Mouse (Mus musculus) intestine, postnatal 0 days (tissue): ENCODE results near the gene Otulin. TPM values are rescaled to one million over a fixed set of nuclear protein-coding genes. Genes with fewer than 3 reads are reported as not detected.

Experiments used
- ATAC-seq: fragments of 200-750 bp; cut with Nextera tagmentation; 2 replicates; pipeline ENCODE4 v1.8.0; 2017; ENCODE audit warnings: mild to moderate bottlenecking, moderate TSS enrichment, moderate library complexity
- H3K27ac ChIP-seq: fragments of 300-500 bp; sonication (generic); 2 replicates; pipeline ENCODE4 v1.5.1; 2014; ENCODE audit warnings: mild to moderate bottlenecking, low read depth, low read length, moderate library complexity
- H3K27me3 ChIP-seq: fragments of 300-500 bp; sonication (generic); replicated peaks from 2 replicates; pipeline ENCODE4 v1.6.1; 2014; ENCODE audit warnings: low read length, mixed read lengths; ENCODE audit not compliant: control insufficient read depth, insufficient read depth
- H3K36me3 ChIP-seq: fragments of 300-500 bp; sonication (generic); 2 replicates; pipeline ENCODE4 v1.6.1; 2014; ENCODE audit warnings: mild to moderate bottlenecking, moderate library complexity; ENCODE audit not compliant: control insufficient read depth, insufficient read depth
- H3K4me1 ChIP-seq: fragments of 300-500 bp; sonication (generic); replicated peaks from 2 replicates; pipeline ENCODE4 v1.6.1; 2014; ENCODE audit warnings: antibody characterized with exemption, low read length, mixed read lengths; ENCODE audit not compliant: control insufficient read depth, insufficient read depth
- H3K4me2 ChIP-seq: fragments of 300-500 bp; sonication (generic); replicated peaks from 2 replicates; pipeline ENCODE4 v1.6.1; 2014; ENCODE audit warnings: low read depth, mild to moderate bottlenecking, moderate library complexity
- H3K4me3 ChIP-seq: fragments of 300-500 bp; sonication (generic); 2 replicates; pipeline ENCODE4 v1.5.1; 2014; ENCODE audit warnings: low read depth, low read length
- H3K9ac ChIP-seq: fragments of 300-500 bp; sonication (generic); 2 replicates; pipeline ENCODE4 v1.6.1; 2014; ENCODE audit warnings: mild to moderate bottlenecking, low read depth, low read length
- H3K9me3 ChIP-seq: fragments of 300-500 bp; sonication (generic); 2 replicates; pipeline ENCODE4 v1.6.1; 2016; ENCODE audit warnings: mixed run types; ENCODE audit not compliant: control insufficient read depth
- CTCF ChIP-seq: sonication (generic); IDR thresholded peaks from 2 replicates; pipeline ENCODE4 v1.5.1; 2016; ENCODE audit warnings: low read depth, mild to moderate bottlenecking, control low read depth, antibody characterized with exemption, moderate library complexity
- WGBS: fragments of 180-500 bp; shearing (Covaris S2); extraction: QIAGEN DNeasy Blood & Tissue Kit; methylation state at CpG from one replicate; pipeline ENCODE4 v1.1.7; 2014; 5-methylcytosine and 5-hydroxymethylcytosine counted together
- polyA plus RNA-seq: library from polyadenylated mRNA; unstranded; fragments of >200 nt; fragmentation: Nextera tagmentation; extraction: Ambion mirVana; gene quantifications from 2 replicates; pipeline ENCODE4 v1.2.1, GENCODE M21; 2015

Gene Otulin
- polyA plus RNA-seq, 1 experiment from 2014 or later: 30.8 TPM

DNA sequence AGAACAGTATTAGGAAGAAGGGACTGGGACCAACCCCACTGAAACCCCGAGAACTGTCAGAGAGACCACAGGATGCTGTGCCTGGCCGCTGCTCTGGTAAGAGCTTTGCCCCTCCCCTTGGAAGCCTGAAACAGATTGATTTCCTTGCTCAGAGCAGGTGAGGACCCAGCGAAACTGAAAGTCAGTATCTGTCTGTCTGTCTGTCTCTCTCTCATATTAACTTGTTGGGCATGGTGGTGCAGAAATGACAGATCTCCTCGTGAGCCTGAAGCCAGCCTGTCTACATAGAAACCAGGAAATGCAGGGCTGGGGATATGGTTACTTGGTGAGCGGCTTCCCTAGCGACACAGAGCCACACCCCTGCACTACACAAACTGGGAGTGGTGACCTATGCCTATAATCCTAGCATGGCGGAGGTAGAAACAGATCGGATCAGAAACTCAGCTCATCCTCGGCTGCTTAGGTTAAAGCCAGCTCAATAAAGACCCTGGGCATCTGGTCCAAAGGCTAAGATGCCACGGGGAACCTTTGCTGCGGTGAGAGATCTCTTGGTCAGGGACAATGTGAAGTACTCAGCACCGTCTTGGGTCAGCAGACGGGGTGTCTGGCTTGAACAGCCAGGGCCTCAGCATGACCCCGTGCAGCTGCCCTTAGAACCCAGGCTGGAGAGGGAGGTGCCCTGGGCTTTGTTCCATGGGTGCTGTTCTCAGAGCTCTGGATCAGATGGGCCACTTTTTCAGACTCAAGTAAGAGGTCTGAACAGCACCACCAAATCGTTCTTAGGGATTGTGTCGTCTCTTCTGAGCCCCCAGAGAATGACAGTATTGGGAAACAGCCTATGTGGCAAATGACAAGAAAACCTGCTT, 52.3 kb downstream of the Otulin start:
- no peaks in the 10 kb centered on the region for H3K9me3 ChIP-seq
- no peak for TF ChIP-seq CTCF
- H3K4me2 ChIP-seq: peak overlapping the region; percentile 32; the same call in 1 of the 2 replicates
- H3K4me1 ChIP-seq: no peaks in the 10 kb centered on the region
- WGBS: 64% methylated on average over 16 of the region's 16 CpGs
- no peak overlapping the region for H3K4me3 ChIP-seq
- no peaks in the 10 kb centered on the region for H3K27me3 ChIP-seq
- H3K27ac ChIP-seq: no peak overlapping the region
- H3K9ac ChIP-seq: no peak overlapping the region
- H3K36me3 ChIP-seq: peaks cover 10% of the 10 kb centered on the region; the same call in 1 of the 2 replicates
- peak; percentile 80 for ATAC-seq

DNA sequence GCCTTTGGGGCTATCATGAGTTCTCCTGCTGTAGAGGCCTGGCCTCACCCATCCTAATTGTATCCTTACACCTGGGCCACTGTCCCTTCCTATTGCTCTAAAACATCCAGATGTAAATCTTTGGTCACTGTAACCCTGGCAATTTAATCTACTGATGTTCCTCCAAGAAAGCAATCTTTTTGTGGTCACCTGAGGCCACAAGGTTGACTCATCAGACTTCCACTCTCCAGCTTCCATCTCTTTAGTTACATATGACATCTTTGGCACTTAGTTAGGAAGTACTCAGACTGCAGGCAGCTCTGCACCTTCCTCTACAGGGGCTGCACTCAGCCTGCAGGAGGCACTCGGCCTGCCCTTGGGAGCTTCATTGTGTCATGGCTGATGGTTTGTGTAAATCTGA, 53.6 kb downstream of the Otulin start:
- WGBS: 81% methylated on average over 1 of the region's 1 CpGs
- H3K27me3 ChIP-seq: no peaks in the 10 kb centered on the region
- no peak overlapping the region for H3K9ac ChIP-seq
- no peak overlapping the region for H3K4me3 ChIP-seq
- peaks cover 22% of the 10 kb centered on the region for H3K36me3 ChIP-seq
- no peak overlapping the region for H3K4me2 ChIP-seq
- no peaks in the 10 kb centered on the region for H3K9me3 ChIP-seq
- no peak overlapping the region for H3K27ac ChIP-seq
- no peak for TF ChIP-seq CTCF
- no peak for ATAC-seq
- H3K4me1 ChIP-seq: no peaks in the 10 kb centered on the region

DNA sequence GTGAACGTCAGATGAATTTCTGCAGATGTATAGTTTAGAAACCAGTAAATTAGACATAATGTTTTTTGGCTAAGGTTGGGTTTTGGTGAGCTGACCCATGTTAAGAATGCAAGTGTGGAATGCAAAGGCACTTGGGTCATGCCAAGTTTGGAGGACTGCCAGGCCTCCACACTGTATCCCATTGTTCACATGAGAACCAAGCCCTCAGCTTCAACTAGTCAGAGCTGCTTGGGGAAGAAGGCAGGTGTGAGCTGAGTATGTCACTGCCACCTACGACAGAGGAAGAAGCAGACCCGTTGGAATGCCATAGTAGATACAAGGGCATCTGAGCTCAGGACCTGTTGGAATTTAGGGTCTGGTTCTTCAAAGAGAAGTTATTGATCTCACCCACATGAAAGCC, 54.6 kb downstream of the Otulin start:
- no peak for TF ChIP-seq CTCF
- H3K9me3 ChIP-seq: no peaks in the 10 kb centered on the region
- no peak overlapping the region for H3K27ac ChIP-seq
- no peaks in the 10 kb centered on the region for H3K27me3 ChIP-seq
- no peak overlapping the region for H3K4me2 ChIP-seq
- ATAC-seq: no peak
- 73% methylated on average over 3 of the region's 3 CpGs for WGBS
- H3K9ac ChIP-seq: no peak overlapping the region
- no peaks in the 10 kb centered on the region for H3K4me1 ChIP-seq
- peaks cover 30% of the 10 kb centered on the region for H3K36me3 ChIP-seq
- H3K4me3 ChIP-seq: no peak overlapping the region

DNA sequence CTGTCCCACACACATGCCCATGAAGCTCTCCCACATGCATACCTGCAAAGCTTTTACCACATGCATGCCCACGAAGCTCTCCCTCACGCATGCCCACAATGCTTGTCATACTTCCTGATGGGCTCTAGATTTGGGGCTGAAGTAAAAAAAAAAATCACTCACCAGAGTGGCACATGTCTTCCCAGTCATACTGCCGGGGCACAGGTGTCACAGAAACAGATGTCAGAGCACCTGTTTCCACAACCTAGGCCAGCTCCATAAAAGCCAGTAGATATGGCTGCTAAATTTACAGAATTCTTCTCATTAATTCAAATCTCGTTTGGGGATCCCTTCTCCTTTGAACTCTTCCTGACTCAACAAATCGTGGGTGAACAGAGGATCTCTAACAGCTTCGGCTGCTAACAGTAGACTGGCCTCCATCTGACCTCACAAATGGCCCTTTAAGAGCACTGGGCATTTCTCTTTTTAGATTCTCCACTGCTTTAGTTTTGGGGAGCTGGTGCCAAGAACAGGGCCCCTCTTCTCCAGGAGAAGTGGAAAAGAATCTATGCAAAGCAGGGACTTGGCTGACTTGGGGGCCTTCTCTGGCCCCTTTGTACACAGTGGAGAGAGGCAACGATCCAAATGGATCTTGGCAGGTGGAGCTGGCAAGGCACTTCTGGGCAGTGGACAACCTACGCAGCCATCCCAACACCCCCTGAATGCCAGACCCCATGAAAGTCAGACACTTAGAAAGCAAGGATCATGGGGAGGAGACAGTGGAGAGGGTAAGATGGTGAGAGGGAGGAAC, 55.3 kb downstream of the Otulin start:
- Histone ChIP-seq H3K4me3 (no peak overlapping the region), H3K36me3 (peaks cover 34% of the 10 kb centered on the region)
- no peak for ATAC-seq

DNA sequence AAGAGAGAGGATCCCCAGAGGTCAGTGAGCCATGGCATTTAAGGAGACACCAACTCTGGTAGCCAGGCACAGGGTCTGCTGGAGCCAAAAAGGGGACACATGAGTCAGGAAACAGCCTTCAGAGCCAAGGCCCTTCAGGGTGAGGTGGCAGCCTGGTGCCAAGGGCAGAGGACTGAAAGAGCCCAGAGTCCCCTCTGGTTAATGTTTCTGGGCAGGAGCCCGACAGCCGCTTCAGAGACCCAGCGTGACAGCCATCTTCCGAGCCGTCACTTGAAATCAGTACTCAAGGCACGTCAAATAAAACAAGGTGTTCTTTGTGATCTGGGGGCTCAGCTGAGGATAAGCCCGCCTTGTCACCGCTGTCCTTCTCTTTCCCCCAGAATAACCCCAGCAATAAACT, 59.3 kb downstream of the Otulin start:
- no peaks in the 10 kb centered on the region for H3K4me1 ChIP-seq
- H3K9ac ChIP-seq: no peak overlapping the region
- H3K36me3 ChIP-seq: peaks cover 63% of the 10 kb centered on the region
- no peak overlapping the region for H3K27ac ChIP-seq
- H3K27me3 ChIP-seq: no peaks in the 10 kb centered on the region
- H3K9me3 ChIP-seq: no peaks in the 10 kb centered on the region
- no peak overlapping the region for H3K4me3 ChIP-seq
- 82% methylated on average over 8 of the region's 8 CpGs for WGBS
- no peak overlapping the region for H3K4me2 ChIP-seq
- no peak for ATAC-seq
- no peak for TF ChIP-seq CTCF

More for the DNA sequence above, 55.3 kb downstream of the Otulin start:
- no peaks in the 10 kb centered on the region for H3K27me3 ChIP-seq
- no peak overlapping the region for H3K27ac ChIP-seq
- 80% methylated on average over 8 of the region's 8 CpGs for WGBS
- H3K4me1 ChIP-seq: no peaks in the 10 kb centered on the region
- no peak overlapping the region for H3K4me2 ChIP-seq
- no peaks in the 10 kb centered on the region for H3K9me3 ChIP-seq
- TF ChIP-seq CTCF: no peak
- no peak overlapping the region for H3K9ac ChIP-seq

DNA sequence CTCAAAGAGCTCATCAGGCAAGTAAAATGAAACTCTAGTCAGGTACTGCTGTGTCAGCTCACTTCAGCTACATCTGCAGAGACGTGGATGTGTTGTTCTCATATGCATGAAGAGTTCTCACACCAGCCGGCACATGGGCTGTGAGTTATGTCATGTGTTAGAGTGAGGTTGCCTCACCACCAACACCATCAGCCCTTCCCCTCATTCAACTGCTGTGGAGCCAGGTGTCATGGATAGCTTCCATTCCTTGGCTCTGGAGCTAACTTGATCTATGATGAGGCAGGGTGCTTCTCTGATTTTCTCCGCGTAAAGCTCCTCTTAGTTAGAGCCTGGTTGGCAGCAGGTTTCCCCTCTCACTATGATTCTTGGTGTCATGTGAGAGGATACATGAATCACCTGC, 60.1 kb downstream of the Otulin start:
- H3K36me3 ChIP-seq: peaks cover 64% of the 10 kb centered on the region
- no peaks in the 10 kb centered on the region for H3K9me3 ChIP-seq
- WGBS: 90% methylated on average over 4 of the region's 4 CpGs
- H3K9ac ChIP-seq: no peak overlapping the region
- no peak for ATAC-seq
- no peak overlapping the region for H3K27ac ChIP-seq
- H3K4me3 ChIP-seq: no peak overlapping the region
- TF ChIP-seq CTCF: no peak
- no peaks in the 10 kb centered on the region for H3K27me3 ChIP-seq
- no peaks in the 10 kb centered on the region for H3K4me1 ChIP-seq
- no peak overlapping the region for H3K4me2 ChIP-seq
